Mouse (Mus musculus): Measurements from ENCODE around the gene Etv4. TPM values are rescaled to one million over a fixed set of nuclear protein-coding genes. Genes with fewer than 3 reads are reported as not detected.

Etv4 gene
- total RNA-seq (2021) (1 to 10 TPM in 1 of 2 experiments, under 1 TPM in 1; 0.58 to 1.9 TPM), polyA plus RNA-seq (2012; rRNA removed) (3.4 and 4.7 TPM in 2 replicates)
- long read RNA-seq, partial matches to known transcripts = 0 of 1 reads
- long read RNA-seq, other reads (novel, unspliced or antisense) = 1 of 1 reads

- DNase-seq = peak; percentile 94
Measured at GRCm38 (mm10) chr11:101785143-101785851, at the start of gene Etv4. Gene Etv4, minus strand, starts transcription at chr11:101785371.

- no peak for DNase-seq
Measured at GRCm38 (mm10) chr11:101832001-101832400, 46.8 kb upstream of the Etv4 start.

GRCm38 (mm10) chr11:101830616-101831015, 45.4 kb upstream of the Etv4 start:
- DNase-seq = no peak

- peak; percentile 27 for DNase-seq
Measured at GRCm38 (mm10) chr11:101830112-101830511, 44.9 kb upstream of the Etv4 start.

- no peak for DNase-seq
Measured at GRCm38 (mm10) chr11:101828718-101829117, 43.5 kb upstream of the Etv4 start.

- no peak for DNase-seq
Measured at GRCm38 (mm10) chr11:101823210-101823609, 38.0 kb upstream of the Etv4 start.

GRCm38 (mm10) chr11:101820899-101821298, 35.7 kb upstream of the Etv4 start:
- DNase-seq = peak; percentile 26

GRCm38 (mm10) chr11:101819853-101820252, 34.7 kb upstream of the Etv4 start:
- no peak for DNase-seq

GRCm38 (mm10) chr11:101815103-101816085, 30.2 kb upstream of the Etv4 start:
- no peak for DNase-seq

- DNase-seq = peak; percentile 66
Measured at GRCm38 (mm10) chr11:101814375-101815102, 29.4 kb upstream of the Etv4 start.

- DNase-seq = peak; percentile 77
Measured at GRCm38 (mm10) chr11:101813259-101813658, 28.1 kb upstream of the Etv4 start.

GRCm38 (mm10) chr11:101809060-101809828, 24.1 kb upstream of the Etv4 start:
- DNase-seq = no peak

GRCm38 (mm10) chr11:101807266-101807665, 22.1 kb upstream of the Etv4 start:
- no peak for DNase-seq

- DNase-seq = no peak
Measured at GRCm38 (mm10) chr11:101806741-101807140, 21.6 kb upstream of the Etv4 start.

- DNase-seq = no peak
Measured at GRCm38 (mm10) chr11:101805113-101805704, 20.0 kb upstream of the Etv4 start.

- no peak for DNase-seq
Measured at GRCm38 (mm10) chr11:101801386-101801785, 16.2 kb upstream of the Etv4 start.

- DNase-seq = no peak
Measured at GRCm38 (mm10) chr11:101798083-101798482, 12.9 kb upstream of the Etv4 start.

GRCm38 (mm10) chr11:101797355-101797754, 12.2 kb upstream of the Etv4 start:
- no peak for DNase-seq

GRCm38 (mm10) chr11:101790811-101791526, 5.8 kb upstream of the Etv4 start:
- peak; percentile 31 for DNase-seq

GRCm38 (mm10) chr11:101787432-101787831, 2.3 kb upstream of the Etv4 start:
- DNase-seq = no peak
